Mouse (Mus musculus): ENCODE results near the gene Ooep. TPM values are rescaled to one million over a fixed set of nuclear protein-coding genes. Genes with fewer than 3 reads are reported as not detected.

Gene Ooep
- total RNA-seq (2023) = not detected

GRCm38 (mm10) chr9:78378113-78378785, at the start of gene Ooep:
Gene Ooep (minus strand): TSS chr9:78378725.

GRCm38 (mm10) chr9:78395630-78396351, 17.3 kb upstream of the Ooep start, which contains the start of gene Ddx43:
Gene Ddx43 (plus strand): TSS chr9:78395777.

GRCm38 (mm10) chr9:78367959-78368358, 10.6 kb downstream of the Ooep start, which contains the start of gene Dppa5a:
Gene Dppa5a (minus strand): TSS chr9:78368177.

GRCm38 (mm10) chr9:78355611-78356010, 22.9 kb downstream of the Ooep start, which contains the start of gene Gsta2:
Gene Gsta2 (minus strand): TSS chr9:78355788.

GRCm38 (mm10) chr9:78327289-78327688, 51.2 kb downstream of the Ooep start, which contains the start of gene Omt2b:
Gene Omt2b (plus strand): TSS chr9:78327589.

Other genes with a start within 250 kb of the Ooep start
- gene Gsta4, start 196.0 kb downstream of the Ooep start, total RNA-seq (2023) = 1 to 10 TPM in 1 of 2 experiments, under 1 TPM in 1; 0.79 to 1.6 TPM
- gene Gsta1, start 148.1 kb downstream of the Ooep start, total RNA-seq (2023) = not detected
- gene Gm3776, start 121.6 kb downstream of the Ooep start, total RNA-seq (2023) = not detected
- not detected for gene Gm10639, start 88.8 kb downstream of the Ooep start, total RNA-seq (2023)
- not detected for gene Omt2a, start 63.9 kb downstream of the Ooep start, total RNA-seq (2023)
- gene Omt2b, start 51.1 kb downstream of the Ooep start, total RNA-seq (2023) = not detected
- gene Gsta2, start 22.9 kb downstream of the Ooep start, total RNA-seq (2023) = not detected
- gene Dppa5a, start 10.5 kb downstream of the Ooep start, total RNA-seq (2023) = not detected
- gene Ddx43, start 17.1 kb upstream of the Ooep start, total RNA-seq (2023) = not detected
- gene Cgas, start 64.5 kb upstream of the Ooep start, total RNA-seq (2023) = 1 to 10 TPM; 7.0 to 9.3 TPM
- 10 to 100 TPM; 14.4 to 15.7 TPM for gene Mto1, start 69.5 kb upstream of the Ooep start, total RNA-seq (2023)
- not detected for gene Gm17324, start 70.1 kb upstream of the Ooep start, total RNA-seq (2023)
- 1,000 to 10,000 TPM; 3,050 to 3,467 TPM for gene Eef1a1, start 110.4 kb upstream of the Ooep start, total RNA-seq (2023)
- 1 to 10 TPM; 4.4 to 5.3 TPM for gene Slc17a5, start 209.3 kb upstream of the Ooep start, total RNA-seq (2023)
- under 1 TPM; 0.31 to 0.86 TPM for gene Cd109, start 236.8 kb upstream of the Ooep start, total RNA-seq (2023)

All from neutrophil, adult 59 days (primary cell).